Mouse (Mus musculus): Measurements from ENCODE around the gene Ano8. TPM values are rescaled to one million over a fixed set of nuclear protein-coding genes. Genes with fewer than 3 reads are reported as not detected.
A peak's percentile ranks its signal among the peaks of the same experiment; 100 is the strongest.

Ano8 gene
- total and polyA plus RNA-seq, 3 experiments: 1.1 to 2.1 (median 1.5) TPM

GRCm38 (mm10) chr8:71468916-71469315, 16.8 kb downstream of the Ano8 start, which contains the start of gene Dda1:
Gene Dda1 (plus strand): TSS chr8:71469199.
- no peaks in the 10 kb centered on the region for H3K27me3 ChIP-seq (ENCODE audit: insufficient read depth, low read length)
- ATAC-seq (ENCODE audit: extremely low read depth, insufficient number of reproducible peaks, low FRiP score, poor library complexity, severe bottlenecking) (peak; percentile 81), DNase-seq (ENCODE audit: low spot score) (peak; percentile 93)
- peak within 1 kb of the TSS; percentile 80 for H3K4me3 ChIP-seq (ENCODE audit: low read depth, low read length)
- no peaks in the 10 kb centered on the region for H3K9me3 ChIP-seq (replicated peaks)
- peaks cover 67% of the 10 kb centered on the region for H3K36me3 ChIP-seq (replicated peaks)
- H3K4me1 ChIP-seq (ENCODE audit: insufficient read depth, low read depth, low read length): peaks cover 67% of the 10 kb centered on the region
- TF ChIP-seq TAL1 (conservative IDR thresholded peaks at IDR 0.05; ENCODE audit: low read depth, low read length) (no peak), CTCF (IDR thresholded peaks at IDR 0.05; ENCODE audit: low read depth, low read length) (no peak), POLR2AphosphoS5 (IDR thresholded peaks at IDR 0.05; ENCODE audit: insufficient replicate concordance, low read depth, low read length) (no peak), GATA2 (IDR thresholded peaks at IDR 0.05; ENCODE audit: borderline replicate concordance, low read depth, low read length) (no peak), GATA1 (IDR thresholded peaks at IDR 0.05; ENCODE audit: borderline replicate concordance, low read length) (no peak)

GRCm38 (mm10) chr8:71468001-71468400, 17.8 kb downstream of the Ano8 start:
- peaks cover 76% of the 10 kb centered on the region for H3K4me1 ChIP-seq (ENCODE audit: insufficient read depth, low read depth, low read length)
- ATAC-seq (ENCODE audit: extremely low read depth, insufficient number of reproducible peaks, low FRiP score, poor library complexity, severe bottlenecking): no peak
- H3K27me3 ChIP-seq (ENCODE audit: insufficient read depth, low read length): no peaks in the 10 kb centered on the region
- H3K4me3 ChIP-seq (ENCODE audit: low read depth, low read length): no peak overlapping the region
- H3K9me3 ChIP-seq (replicated peaks): no peaks in the 10 kb centered on the region
- TF ChIP-seq POLR2AphosphoS5 (IDR thresholded peaks at IDR 0.05; ENCODE audit: insufficient replicate concordance, low read depth, low read length) (no peak), GATA1 (IDR thresholded peaks at IDR 0.05; ENCODE audit: borderline replicate concordance, low read length) (no peak), CTCF (IDR thresholded peaks at IDR 0.05; ENCODE audit: low read depth, low read length) (no peak), GATA2 (IDR thresholded peaks at IDR 0.05; ENCODE audit: borderline replicate concordance, low read depth, low read length) (no peak), TAL1 (conservative IDR thresholded peaks at IDR 0.05; ENCODE audit: low read depth, low read length) (no peak)
- no peak for DNase-seq (ENCODE audit: low spot score)
- peaks cover 58% of the 10 kb centered on the region for H3K36me3 ChIP-seq (replicated peaks)

GRCm38 (mm10) chr8:71467201-71467600, 18.6 kb downstream of the Ano8 start:
- DNase-seq (ENCODE audit: low spot score) (no peak), ATAC-seq (ENCODE audit: extremely low read depth, insufficient number of reproducible peaks, low FRiP score, poor library complexity, severe bottlenecking) (no peak)
- no peaks in the 10 kb centered on the region for H3K27me3 ChIP-seq (ENCODE audit: insufficient read depth, low read length)
- no peaks in the 10 kb centered on the region for H3K9me3 ChIP-seq (replicated peaks)
- peaks cover 80% of the 10 kb centered on the region for H3K4me1 ChIP-seq (ENCODE audit: insufficient read depth, low read depth, low read length)
- H3K36me3 ChIP-seq (replicated peaks): peaks cover 50% of the 10 kb centered on the region
- no peak overlapping the region for H3K4me3 ChIP-seq (ENCODE audit: low read depth, low read length)
- TF ChIP-seq TAL1 (conservative IDR thresholded peaks at IDR 0.05; ENCODE audit: low read depth, low read length): no peak
- TF ChIP-seq GATA2 (IDR thresholded peaks at IDR 0.05; ENCODE audit: borderline replicate concordance, low read depth, low read length): no peak
- no peak for TF ChIP-seq POLR2AphosphoS5 (IDR thresholded peaks at IDR 0.05; ENCODE audit: insufficient replicate concordance, low read depth, low read length)
- TF ChIP-seq GATA1 (IDR thresholded peaks at IDR 0.05; ENCODE audit: borderline replicate concordance, low read length): no peak
- TF ChIP-seq CTCF (IDR thresholded peaks at IDR 0.05; ENCODE audit: low read depth, low read length): no peak

- no peak for DNase-seq (ENCODE audit: low spot score)
- TF ChIP-seq TAL1 (conservative IDR thresholded peaks at IDR 0.05; ENCODE audit: low read depth, low read length): no peak
- H3K36me3 ChIP-seq (replicated peaks): peaks cover 47% of the 10 kb centered on the region
- 0 out of 2 replicates have a peak, but pooled peaks cover 1% of the 10 kb centered on the region for H3K9me3 ChIP-seq (replicated peaks)
- no peaks in the 10 kb centered on the region for H3K27me3 ChIP-seq (ENCODE audit: insufficient read depth, low read length)
- no peak for ATAC-seq (ENCODE audit: extremely low read depth, insufficient number of reproducible peaks, low FRiP score, poor library complexity, severe bottlenecking)
- H3K4me3 ChIP-seq (ENCODE audit: low read depth, low read length): no peak overlapping the region
- H3K4me1 ChIP-seq (ENCODE audit: insufficient read depth, low read depth, low read length): peaks cover 73% of the 10 kb centered on the region
Measured at GRCm38 (mm10) chr8:71466198-71466597, 19.6 kb downstream of the Ano8 start.

- no peaks in the 10 kb centered on the region for H3K27me3 ChIP-seq (ENCODE audit: insufficient read depth, low read length)
- DNase-seq (ENCODE audit: low spot score) (no peak), ATAC-seq (ENCODE audit: extremely low read depth, insufficient number of reproducible peaks, low FRiP score, poor library complexity, severe bottlenecking) (no peak)
- H3K9me3 ChIP-seq (replicated peaks): 0 out of 2 replicates have a peak, but pooled peaks cover 2% of the 10 kb centered on the region
- H3K4me3 ChIP-seq (ENCODE audit: low read depth, low read length): peak overlapping the region; percentile 77
- H3K4me1 ChIP-seq (ENCODE audit: insufficient read depth, low read depth, low read length): peaks cover 70% of the 10 kb centered on the region
- H3K36me3 ChIP-seq (replicated peaks): peaks cover 47% of the 10 kb centered on the region
- TF ChIP-seq CTCF (IDR thresholded peaks at IDR 0.05; ENCODE audit: low read depth, low read length) (no peak), GATA2 (IDR thresholded peaks at IDR 0.05; ENCODE audit: borderline replicate concordance, low read depth, low read length) (no peak), TAL1 (conservative IDR thresholded peaks at IDR 0.05; ENCODE audit: low read depth, low read length) (no peak), POLR2AphosphoS5 (IDR thresholded peaks at IDR 0.05; ENCODE audit: insufficient replicate concordance, low read depth, low read length) (no peak), GATA1 (IDR thresholded peaks at IDR 0.05; ENCODE audit: borderline replicate concordance, low read length) (no peak)
Measured at GRCm38 (mm10) chr8:71465733-71466132, 20.0 kb downstream of the Ano8 start.

- H3K27me3 ChIP-seq (ENCODE audit: insufficient read depth, low read length): no peaks in the 10 kb centered on the region
- peak within 1 kb of the TSS; percentile 77 for H3K4me3 ChIP-seq (ENCODE audit: low read depth, low read length)
- TF ChIP-seq TAL1 (conservative IDR thresholded peaks at IDR 0.05; ENCODE audit: low read depth, low read length) (no peak), POLR2AphosphoS5 (IDR thresholded peaks at IDR 0.05; ENCODE audit: insufficient replicate concordance, low read depth, low read length) (no peak), GATA1 (IDR thresholded peaks at IDR 0.05; ENCODE audit: borderline replicate concordance, low read length) (no peak), GATA2 (IDR thresholded peaks at IDR 0.05; ENCODE audit: borderline replicate concordance, low read depth, low read length) (no peak), CTCF (IDR thresholded peaks at IDR 0.05; ENCODE audit: low read depth, low read length) (peak; percentile 92)
- ATAC-seq (ENCODE audit: extremely low read depth, insufficient number of reproducible peaks, low FRiP score, poor library complexity, severe bottlenecking) (peak; percentile 71), DNase-seq (ENCODE audit: low spot score) (peak; percentile 87)
- 0 out of 2 replicates have a peak, but pooled peaks cover 2% of the 10 kb centered on the region for H3K9me3 ChIP-seq (replicated peaks)
- H3K4me1 ChIP-seq (ENCODE audit: insufficient read depth, low read depth, low read length): peaks cover 61% of the 10 kb centered on the region
- peaks cover 40% of the 10 kb centered on the region for H3K36me3 ChIP-seq (replicated peaks)
Measured at GRCm38 (mm10) chr8:71464513-71465500, 21.0 kb downstream of the Ano8 start, which contains the start of gene Mrpl34. Gene Mrpl34 (plus strand): TSS chr8:71464959.

Data from G1E (cell line).